Mouse (Mus musculus) A20 (cell line): ENCODE data around the gene 4930415L06Rik.

ENCODE experiments used
- DNase-seq: peaks from one replicate; pipeline ENCODE4 v3.0.0-alpha.2; 2011; ENCODE audit warnings: low read depth, low spot score

The 4930415L06Rik gene

DNA sequence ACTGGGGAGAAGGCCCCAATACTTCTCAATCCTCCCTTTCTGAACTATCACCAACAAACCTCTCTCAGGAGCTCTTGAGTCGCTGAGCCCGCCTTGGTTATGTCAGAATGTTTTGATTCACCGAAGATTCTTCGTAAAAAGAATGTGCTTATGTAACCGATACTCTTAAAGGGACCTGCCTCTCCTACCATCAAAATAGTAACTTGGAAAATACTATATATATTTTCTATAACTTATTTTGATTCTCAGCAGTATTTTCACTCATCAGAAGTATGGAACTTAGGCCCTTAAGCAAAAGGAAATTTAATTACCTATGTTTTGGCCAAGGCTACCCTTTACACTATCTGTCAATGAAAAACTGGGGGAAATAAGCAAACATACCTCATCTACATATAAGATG, at the start of gene 4930415L06Rik:
Gene 4930415L06Rik, minus strand, starts transcription at position 101 of the 400 bp plus-strand sequence.
- DNase-seq, result no peak

DNA sequence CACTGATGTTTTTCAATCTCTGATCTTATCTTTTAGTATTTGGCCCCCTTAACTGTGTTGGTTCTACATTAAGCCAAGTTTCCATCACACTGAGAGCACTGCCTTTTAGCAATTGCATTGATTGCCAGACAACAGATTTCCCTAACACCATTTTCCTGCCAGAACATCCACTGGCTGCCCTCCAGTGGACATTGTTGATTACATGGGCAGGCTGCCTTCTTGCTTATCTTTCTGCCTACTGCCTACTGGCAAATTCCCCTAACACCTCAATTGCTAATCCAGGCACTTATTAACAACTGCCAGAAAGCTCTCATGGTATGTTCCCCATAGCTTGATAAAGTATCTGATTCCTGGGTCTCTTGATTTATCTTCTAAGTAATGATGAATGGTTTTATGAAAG, 46.0 kb upstream of the 4930415L06Rik start:
- DNase-seq, result peak; percentile 2

DNA sequence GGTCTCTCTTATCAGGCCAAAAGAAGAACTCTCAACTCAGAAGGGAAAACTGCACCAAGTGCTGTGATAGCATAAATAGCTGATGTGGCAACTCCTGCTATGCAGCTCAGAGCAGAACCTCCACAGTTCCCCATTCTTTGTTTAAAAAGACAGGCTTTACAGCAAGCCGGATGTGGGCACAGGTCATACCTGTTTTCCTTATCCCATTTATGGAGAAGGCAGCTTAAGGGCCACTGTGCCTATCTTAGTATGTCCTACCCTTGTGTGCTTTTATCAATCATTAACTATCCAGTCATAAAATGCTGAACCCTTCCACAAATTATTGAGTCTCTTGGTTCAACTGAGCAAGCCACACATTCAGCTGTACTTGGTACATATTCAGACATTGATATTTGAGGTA, 27.8 kb downstream of the 4930415L06Rik start:
- DNase-seq, result no peak
